Mouse (Mus musculus) thymus, adult 2 months (tissue): ENCODE measurements around the gene Kif13a.

Experiments
- CTCF ChIP-seq: fragments of 200-500 bp; IDR thresholded peaks from 2 replicates; pipeline ENCODE4 v1.5.1; 2012; ENCODE audit warnings: mild to moderate bottlenecking, control low read depth, low read length, moderate library complexity, borderline replicate concordance; ENCODE audit not compliant: control insufficient read depth, poor library complexity, insufficient read depth; ENCODE audit errors: extremely low read depth
- POLR2A ChIP-seq: fragments of 200-500 bp; IDR thresholded peaks from 2 replicates; pipeline ENCODE4 v1.6.1; 2012; ENCODE audit warnings: mild to moderate bottlenecking, low read length, control low read depth, moderate library complexity; ENCODE audit not compliant: control insufficient read depth, poor library complexity, insufficient read depth; ENCODE audit errors: extremely low read depth

DNA sequence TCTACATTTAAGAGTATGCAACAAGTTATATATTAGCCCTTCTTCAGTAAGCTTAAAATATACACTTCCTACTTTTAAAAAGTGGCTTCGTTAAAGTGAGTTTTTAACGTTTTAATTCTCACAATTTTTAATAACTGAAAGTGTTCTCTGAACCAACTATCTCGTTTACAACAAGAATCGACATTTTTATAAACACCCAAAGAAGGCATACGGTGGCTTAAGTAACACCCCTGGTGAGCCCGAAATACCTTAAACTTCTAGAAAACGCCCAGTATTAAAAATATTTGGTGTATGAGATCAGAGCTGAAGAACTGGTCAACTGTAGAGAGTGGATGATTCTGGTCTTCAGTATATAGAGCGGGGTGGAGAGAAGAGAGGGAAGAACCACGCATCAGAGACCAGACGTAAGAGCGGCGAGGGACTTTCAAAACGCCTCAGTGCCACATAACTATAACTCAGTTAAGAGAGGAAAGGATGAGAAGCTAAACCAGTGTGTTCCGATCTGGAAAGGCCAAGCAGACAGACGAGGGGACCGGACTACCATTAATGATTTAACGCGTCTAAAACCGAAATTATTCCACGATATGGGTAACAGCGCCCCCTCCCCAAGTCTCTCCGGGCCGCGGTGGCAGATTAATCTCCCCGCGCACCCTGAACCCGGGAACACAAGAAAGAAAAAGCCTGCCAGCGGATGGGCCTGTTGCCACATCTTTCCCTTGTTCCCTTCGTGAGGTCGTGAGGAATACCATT lies 203.2 kb downstream of the Kif13a start:
- TF ChIP-seq POLR2A (no peak), CTCF (no peak)
